In the genomic region with DNA sequence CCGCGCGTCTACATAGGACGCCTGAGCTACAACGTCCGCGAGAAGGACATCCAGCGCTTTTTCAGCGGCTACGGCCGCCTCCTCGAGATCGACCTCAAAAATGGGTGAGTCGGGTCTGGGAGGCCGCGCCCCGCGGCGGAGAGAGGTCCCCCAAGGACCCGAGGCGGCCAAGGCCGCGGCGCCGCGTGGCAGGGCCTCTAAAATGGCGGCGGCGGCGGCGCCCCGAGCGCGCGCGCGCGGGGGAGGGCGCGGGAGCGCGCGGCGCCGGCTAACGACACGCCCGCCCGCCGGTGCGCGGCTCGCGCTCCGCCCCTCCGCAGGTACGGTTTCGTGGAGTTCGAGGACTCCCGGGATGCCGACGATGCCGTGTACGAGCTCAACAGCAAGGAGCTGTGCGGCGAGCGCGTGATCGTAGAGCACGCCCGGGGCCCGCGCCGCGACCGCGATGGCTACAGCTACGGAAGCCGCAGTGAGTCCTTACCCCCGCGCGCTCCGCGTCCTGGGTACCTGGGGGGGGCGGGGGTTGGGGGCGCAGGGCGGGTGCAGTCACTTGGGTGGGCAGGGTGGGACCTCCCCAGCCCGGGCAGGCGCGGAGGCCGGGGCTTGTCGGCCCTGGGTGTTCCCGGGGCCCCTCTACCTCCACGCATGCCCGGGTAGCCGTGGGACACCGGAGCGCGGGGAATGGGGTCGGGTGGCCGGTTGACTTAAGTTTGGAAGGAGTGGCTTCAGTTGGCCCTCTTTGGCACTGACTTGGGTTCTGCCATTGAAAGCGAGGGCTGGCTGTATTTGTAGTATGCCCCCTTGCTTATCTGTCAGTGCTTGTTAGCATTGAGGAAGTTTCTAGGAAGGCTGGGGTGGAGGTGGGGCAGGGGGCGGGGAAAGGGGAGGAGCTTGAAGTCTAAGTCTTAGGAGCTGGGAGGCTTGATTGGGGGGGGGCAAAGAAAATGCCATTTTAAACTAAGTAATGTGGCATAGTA, we compare ENCODE assay signal across 8 mouse cellular contexts. TPM values are rescaled to one million over a fixed set of nuclear protein-coding genes. Genes with fewer than 3 reads are reported as not detected.
DNase-seq lines count a peak whose midpoint lies in the region; ATAC-seq lines count a peak whose summit lies in the region.

No protein-coding gene starts in this region.

- peak overlapping the region; percentile 81 for H3K4me2 ChIP-seq in hindbrain, embryonic 14.5 days (replicated peaks)

- H3K9me3 ChIP-seq in hindbrain, embryonic 14.5 days (ENCODE audit: control insufficient read depth, low read length), result no peaks in the 10 kb centered on the region

- DNase-seq in T-cell, adult 2 months (ENCODE audit: low spot score), result peak; percentile 61
- peak; percentile 80 to 81 for DNase-seq in cerebellum, postnatal 14 days
- peak; percentile 49 to 64 for DNase-seq in frontal cortex, postnatal 36 days (ENCODE audit: low spot score in 2 of 2)
- peak; percentile 67 for DNase-seq in hindbrain, embryonic 14.5 days (ENCODE audit: low spot score)
- peak; percentile 49 to 64 for DNase-seq in left cerebral cortex, adult 8-10 months (ENCODE audit: low spot score in 2 of 2)
- peak; percentile 46 for DNase-seq in retina, postnatal 7 days (ENCODE audit: low read depth, low spot score)
- peak; percentile 68 for DNase-seq in urinary bladder, adult 2 months (ENCODE audit: low spot score)

- peak overlapping the region; percentile 100 for H3K9ac ChIP-seq in hindbrain, embryonic 14.5 days

- ATAC-seq in hindbrain, embryonic 14.5 days (ENCODE audit: low FRiP score), result peak; percentile 56
- ATAC-seq in megakaryocyte, adult 5-6 weeks (ENCODE audit: poor library complexity, severe bottlenecking), result peak; percentile 49

- WGBS in hindbrain, embryonic 14.5 days, result under 1% methylated on average over 86 of the region's 103 CpGs

- peaks cover 43% of the 10 kb centered on the region for H3K36me3 ChIP-seq in hindbrain, embryonic 14.5 days (replicated peaks; ENCODE audit: control insufficient read depth, insufficient read depth)

- no peaks in the 10 kb centered on the region for H3K27me3 ChIP-seq in hindbrain, embryonic 14.5 days (ENCODE audit: control insufficient read depth, insufficient read depth, low read length)

- peaks cover 18% of the 10 kb centered on the region for H3K4me1 ChIP-seq in hindbrain, embryonic 14.5 days (replicated peaks; ENCODE audit: control insufficient read depth, insufficient read depth, low read length)

- peak overlapping the region; percentile 100 for H3K27ac ChIP-seq in hindbrain, embryonic 14.5 days

- H3K4me3 ChIP-seq in hindbrain, embryonic 14.5 days (replicated peaks; ENCODE audit: low read length), result peak overlapping the region; percentile 100

RNA-seq across cellular contexts. Expression of gene Srsf6, which starts 0.6 kb away (rescaled TPM):
- polyA plus RNA-seq in hindbrain, embryonic 14.5 days (2014; fragmentation: Nextera tagmentation; extraction: Ambion mirVana), result 131 and 134 TPM in 2 replicates
- 10 to 100 TPM; 76.9 to 90.1 (median 84.4) TPM for total RNA-seq in left cerebral cortex, adult 8-10 months (2022)
- 118 and 120 TPM in 2 replicates for total RNA-seq in megakaryocyte, adult 5-6 weeks (2015)
- total RNA-seq in megakaryocyte, adult 5-6 weeks (2017), result 111 and 123 TPM in 2 replicates
- polyA plus RNA-seq in urinary bladder, adult 2 months (2012; rRNA removed), result 188 and 261 TPM in 2 replicates

RNA-seq across cellular contexts. Expression of gene L3mbtl1, which starts 11.3 kb away (rescaled TPM):
- polyA plus RNA-seq in hindbrain, embryonic 14.5 days (2014; fragmentation: Nextera tagmentation; extraction: Ambion mirVana), result 3.9 and 4.3 TPM in 2 replicates
- 10 to 100 TPM; 15.2 to 18.6 (median 17.7) TPM for total RNA-seq in left cerebral cortex, adult 8-10 months (2022)
- total RNA-seq in megakaryocyte, adult 5-6 weeks (2015), result 0.04 and 0.27 TPM in 2 replicates
- total RNA-seq in megakaryocyte, adult 5-6 weeks (2017), result 0.16 TPM in 1 of 2 replicates, not detected in the other
- 0.37 and 0.54 TPM in 2 replicates for polyA plus RNA-seq in urinary bladder, adult 2 months (2012; rRNA removed)

RNA-seq across cellular contexts. Expression of gene Sgk2, which starts 55.2 kb away (rescaled TPM):
- 0.33 TPM in 1 of 2 replicates, not detected in the other for polyA plus RNA-seq in hindbrain, embryonic 14.5 days (2014; fragmentation: Nextera tagmentation; extraction: Ambion mirVana)
- total RNA-seq in left cerebral cortex, adult 8-10 months (2022), result 1 to 10 TPM; 1.3 to 1.9 (median 1.9) TPM
- total RNA-seq in megakaryocyte, adult 5-6 weeks (2015), result not detected in 2 replicates
- total RNA-seq in megakaryocyte, adult 5-6 weeks (2017), result not detected in 2 replicates
- 0.25 and 0.32 TPM in 2 replicates for polyA plus RNA-seq in urinary bladder, adult 2 months (2012; rRNA removed)

Comparison
In these comparisons a context has a peak if more than half of its experiments do, and no peak if none do; other contexts are left out.
1. Peak in every context shown above with its lines: DNase-seq, ATAC-seq, H3K4me3 ChIP-seq and H3K27ac ChIP-seq.
2. RNA of gene L3mbtl1, which starts 11.3 kb away (total RNA-seq): 15.2 to 18.6 TPM in left cerebral cortex, adult 8-10 months; 0.04 to 0.27 TPM in megakaryocyte, adult 5-6 weeks; every median in the first group is over 10 times any median in the second.